8 mouse cellular contexts compared by ENCODE assay signal in genomic region chr10:7667342-7667802, GRCm38 (mm10). TPM values are rescaled to one million over a fixed set of nuclear protein-coding genes. Genes with fewer than 3 reads are reported as not detected.
DNase-seq lines count a peak whose midpoint lies in the region; ATAC-seq and TF ChIP-seq lines count a peak whose summit lies in the region.

Gene Nup43, plus strand, starts transcription at chr10:7667503.

- peak within 1 kb of the TSS; percentile 72 for H3K4me3 ChIP-seq in bone marrow, adult 2 months (replicated peaks; ENCODE audit: control insufficient read depth, low read depth, low read length)
- H3K4me3 ChIP-seq in embryonic facial prominence, embryonic 15.5 days (replicated peaks) = peak within 1 kb of the TSS; percentile 90
- H3K4me3 ChIP-seq in kidney, embryonic 15.5 days (replicated peaks) = peak within 1 kb of the TSS; percentile 77

- DNase-seq in 416B (ENCODE audit: low read depth) (peak; percentile 92), liver (peak; percentile 89)
- peak; percentile 87 to 89 for DNase-seq in heart, adult 9 months (ENCODE audit: low spot score in 2 of 2)
- peak; percentile 91 to 96 for DNase-seq in spleen, postnatal 4 days (ENCODE audit: low spot score in 2 of 2)

- peak; percentile 38; the same call in 1 of the 2 replicates for TF ChIP-seq POLR2A in bone marrow, adult 2 months (IDR thresholded peaks at IDR 0.05; ENCODE audit: borderline replicate concordance, control insufficient read depth, low read depth, low read length)

- peak within 1 kb of the TSS; percentile 63 for H3K9ac ChIP-seq in embryonic facial prominence, embryonic 15.5 days
- H3K9ac ChIP-seq in kidney, embryonic 15.5 days = peak within 1 kb of the TSS; percentile 71

- peak within 1 kb of the TSS; percentile 66 for H3K4me2 ChIP-seq in embryonic facial prominence, embryonic 15.5 days (replicated peaks)
- H3K4me2 ChIP-seq in kidney, embryonic 15.5 days = peak within 1 kb of the TSS; percentile 63

- WGBS in bone marrow, adult 2 months = under 1% methylated on average over 24 of the region's 24 CpGs
- 0% methylated on average over 24 of the region's 24 CpGs for WGBS in embryonic facial prominence, embryonic 15.5 days
- 0% methylated on average over 24 of the region's 24 CpGs for WGBS in kidney, embryonic 15.5 days

- H3K27me3 ChIP-seq in embryonic facial prominence, embryonic 15.5 days = no peaks in the 10 kb centered on the region
- H3K27me3 ChIP-seq in kidney, embryonic 15.5 days = no peaks in the 10 kb centered on the region

- ATAC-seq in embryonic facial prominence, embryonic 15.5 days (ENCODE audit: insufficient number of reproducible peaks, low FRiP score, low TSS enrichment, low read depth) = peak; percentile 81; the same call in 1 of the 2 replicates
- peak; percentile 82 for ATAC-seq in kidney, embryonic 15.5 days (replicated peaks; ENCODE audit: low FRiP score)
- ATAC-seq in monocyte, adult 5-6 weeks (replicated peaks; ENCODE audit: insufficient number of reproducible peaks, low FRiP score, low TSS enrichment, poor library complexity, severe bottlenecking) = peak; percentile 87

- no peaks in the 10 kb centered on the region for H3K9me3 ChIP-seq in embryonic facial prominence, embryonic 15.5 days (replicated peaks)
- H3K9me3 ChIP-seq in kidney, embryonic 15.5 days (replicated peaks) = no peaks in the 10 kb centered on the region

- no peaks in the 10 kb centered on the region; the same call in 1 of the 2 replicates for H3K4me1 ChIP-seq in bone marrow, adult 2 months (ENCODE audit: control insufficient read depth, insufficient read depth, low read length)
- H3K4me1 ChIP-seq in embryonic facial prominence, embryonic 15.5 days = peaks cover 16% of the 10 kb centered on the region
- peaks cover 17% of the 10 kb centered on the region for H3K4me1 ChIP-seq in kidney, embryonic 15.5 days

- TF ChIP-seq CTCF in bone marrow, adult 2 months (IDR thresholded peaks at IDR 0.05; ENCODE audit: control insufficient read depth, insufficient read depth, low read length) = no peak

- peaks cover 23% of the 10 kb centered on the region; the same call in 1 of the 2 replicates for H3K36me3 ChIP-seq in embryonic facial prominence, embryonic 15.5 days
- peaks cover 28% of the 10 kb centered on the region for H3K36me3 ChIP-seq in kidney, embryonic 15.5 days

- H3K27ac ChIP-seq in bone marrow, adult 2 months (ENCODE audit: control insufficient read depth, insufficient read depth, low read depth, low read length, poor library complexity) = peak within 1 kb of the TSS; percentile 23; the same call in 1 of the 2 replicates
- H3K27ac ChIP-seq in embryonic facial prominence, embryonic 15.5 days (replicated peaks) = peak within 1 kb of the TSS; percentile 85
- peak within 1 kb of the TSS; percentile 90 for H3K27ac ChIP-seq in kidney, embryonic 15.5 days

RNA-seq across cellular contexts. Expression of gene Nup43, which starts in this region (rescaled TPM):
- 9.4 and 14.6 TPM in 2 replicates for polyA plus RNA-seq in bone marrow, adult 2 months (2011; ENCODE audit: insufficient read depth, insufficient read length, low replicate concordance, missing spikeins)
- 38.2 and 38.3 TPM in 2 replicates for polyA plus RNA-seq in embryonic facial prominence, embryonic 15.5 days (2015; fragmentation: Nextera tagmentation; extraction: Ambion mirVana)
- polyA plus RNA-seq in kidney, embryonic 15.5 days (2015; fragmentation: Nextera tagmentation; extraction: Ambion mirVana) = 55.2 and 58.1 TPM in 2 replicates
- total RNA-seq in monocyte, adult 5-6 weeks (2017) = 2.0 to 8.1 TPM (median 6.9 TPM) in 3 replicates

Comparison
In these comparisons a context has a peak if more than half of its experiments do, and no peak if none do; other contexts are left out.
1. Peak in every context shown above with its lines: DNase-seq, ATAC-seq, H3K4me3 ChIP-seq and H3K27ac ChIP-seq.
2. H3K27ac ChIP-seq: peak in every context shown above with its lines; median percentile 90 in kidney, embryonic 15.5 days; 85 in embryonic facial prominence, embryonic 15.5 days; 23 in bone marrow, adult 2 months.